Mouse (Mus musculus) left cerebral cortex, adult 6 months (tissue): Measurements from ENCODE around the gene Msn. TPM values are rescaled to one million over a fixed set of nuclear protein-coding genes. Genes with fewer than 3 reads are reported as not detected.

Experiments used
- long read RNA-seq, 2 experiments: library from polyadenylated mRNA; unstranded; transcript quantifications; one replicate each; pipeline ENCODE4 v2.0.0; 2019 to 2020
- polyA plus RNA-seq: library from polyadenylated mRNA; unstranded; fragments of <200 nt; fragmentation: Nextera tagmentation; gene quantifications from 2 replicates; pipeline ENCODE4 v1.2.3, GENCODE M21; 2021

Gene Msn
- 10.8 and 14.4 TPM in 2 replicates for polyA plus RNA-seq
- long read RNA-seq, experiment 1, transcript Msn-201 (13 exons, 3,842 nt) = major isoform, 50 of 58 reads
- long read RNA-seq, experiment 1, partial matches to known transcripts = 6 of 58 reads
- long read RNA-seq, experiment 1, other reads (novel, unspliced or antisense) = 1 of 58 reads
- long read RNA-seq, experiment 2, partial matches to known transcripts = 3 of 7 reads
- long read RNA-seq, experiment 2, other reads (novel, unspliced or antisense) = 0 of 7 reads

GRCm38 (mm10) chrX:96095509-96096499 lies at the start of gene Msn:
Gene Msn, plus strand, starts transcription at chrX:96096042.

Other genes starting within 250 kb of the Msn start
- 22.5 and 23.2 TPM in 2 replicates for gene Las1l, start 139.1 kb upstream of the Msn start, polyA plus RNA-seq
- gene Vsig4, start 197.4 kb downstream of the Msn start, polyA plus RNA-seq = not detected in 2 replicates